Comparison of ENCODE assay signal across 8 mouse cellular contexts in genomic region chr13:46735219-46735807, GRCm38 (mm10). TPM values are rescaled to one million over a fixed set of nuclear protein-coding genes. Genes with fewer than 3 reads are reported as not detected.
DNase-seq lines count a peak whose midpoint lies in the region; ATAC-seq and TF ChIP-seq lines count a peak whose summit lies in the region.

No protein-coding gene starts in this region.

- DNase-seq in spleen, adult 2 months (ENCODE audit: low read depth in 1 of 2, low spot score in 2 of 2): no peak
- no peak for DNase-seq in spleen, postnatal 14 days (ENCODE audit: low spot score in 2 of 2)
- DNase-seq in left cerebral cortex, adult 9 months (ENCODE audit: low spot score in 2 of 2): no peak
- no peak for DNase-seq in urinary bladder, adult 2 months (ENCODE audit: low spot score)
- no peak for DNase-seq in urinary bladder, postnatal 4 days (ENCODE audit: low spot score in 2 of 2)

- peak overlapping the region; percentile 54; the same call in 1 of the 2 replicates for H3K9ac ChIP-seq in forebrain, embryonic 12.5 days
- H3K9ac ChIP-seq in limb, embryonic 15.5 days: peak overlapping the region; percentile 37; the same call in 1 of the 2 replicates
- peak overlapping the region; percentile 32; the same call in 1 of the 2 replicates for H3K9ac ChIP-seq in stomach, embryonic 14.5 days (replicated peaks; ENCODE audit: low read depth, low read length)

- H3K9me3 ChIP-seq in forebrain, embryonic 12.5 days: no peaks in the 10 kb centered on the region
- no peaks in the 10 kb centered on the region for H3K9me3 ChIP-seq in limb, embryonic 15.5 days
- no peaks in the 10 kb centered on the region for H3K9me3 ChIP-seq in stomach, embryonic 14.5 days (ENCODE audit: control insufficient read depth, low read depth, low read length)

- H3K36me3 ChIP-seq in spleen, adult 2 months (ENCODE audit: control insufficient read depth, insufficient read depth, low read length): no peaks in the 10 kb centered on the region
- H3K36me3 ChIP-seq in forebrain, embryonic 12.5 days (replicated peaks): no peaks in the 10 kb centered on the region
- no peaks in the 10 kb centered on the region for H3K36me3 ChIP-seq in limb, embryonic 15.5 days
- H3K36me3 ChIP-seq in stomach, embryonic 14.5 days (ENCODE audit: control insufficient read depth, insufficient read depth, low read length): no peaks in the 10 kb centered on the region

- peak overlapping the region; percentile 93 for H3K27ac ChIP-seq in spleen, adult 2 months (ENCODE audit: insufficient read depth, low read length)
- H3K27ac ChIP-seq in forebrain, embryonic 12.5 days: no peak overlapping the region
- H3K27ac ChIP-seq in limb, embryonic 15.5 days: no peak overlapping the region; the same call in 1 of the 2 replicates
- no peak overlapping the region for H3K27ac ChIP-seq in stomach, embryonic 14.5 days (ENCODE audit: low read length)

- H3K4me3 ChIP-seq in spleen, adult 2 months (ENCODE audit: extremely low read depth, insufficient read depth, insufficient read length): peak overlapping the region; percentile 56; the same call in 1 of the 2 replicates
- H3K4me3 ChIP-seq in forebrain, embryonic 12.5 days (replicated peaks): peak overlapping the region; percentile 42
- peak overlapping the region; percentile 50 for H3K4me3 ChIP-seq in limb, embryonic 15.5 days
- H3K4me3 ChIP-seq in stomach, embryonic 14.5 days (ENCODE audit: low read depth, low read length): peak overlapping the region; percentile 37

- peak overlapping the region; percentile 73 for H3K4me2 ChIP-seq in forebrain, embryonic 12.5 days
- peak overlapping the region; percentile 89 for H3K4me2 ChIP-seq in limb, embryonic 15.5 days
- H3K4me2 ChIP-seq in stomach, embryonic 14.5 days (replicated peaks; ENCODE audit: low read depth, low read length): peak overlapping the region; percentile 95

- no peak for TF ChIP-seq POLR2A in spleen, adult 2 months (IDR thresholded peaks at IDR 0.05; ENCODE audit: low read depth, low read length)

- 18% methylated on average over 11 of the region's 11 CpGs for WGBS in spleen, adult 2 months
- 44% methylated on average over 11 of the region's 11 CpGs for WGBS in forebrain, embryonic 12.5 days
- WGBS in limb, embryonic 15.5 days: 33% methylated on average over 11 of the region's 11 CpGs
- 34% methylated on average over 11 of the region's 11 CpGs for WGBS in stomach, embryonic 14.5 days

- peaks cover 5% of the 10 kb centered on the region; the same call in 1 of the 2 replicates for H3K4me1 ChIP-seq in spleen, adult 2 months (ENCODE audit: control insufficient read depth, insufficient read depth, insufficient read length)
- peaks cover 15% of the 10 kb centered on the region for H3K4me1 ChIP-seq in forebrain, embryonic 12.5 days
- H3K4me1 ChIP-seq in limb, embryonic 15.5 days: peaks cover 14% of the 10 kb centered on the region
- no peaks in the 10 kb centered on the region for H3K4me1 ChIP-seq in stomach, embryonic 14.5 days (ENCODE audit: control insufficient read depth, insufficient read depth, low read length)

- no peak for TF ChIP-seq CTCF in spleen, adult 2 months (IDR thresholded peaks at IDR 0.05; ENCODE audit: extremely low read depth, insufficient read depth, insufficient read length, insufficient replicate concordance)

- no peak for ATAC-seq in forebrain, embryonic 12.5 days (ENCODE audit: low FRiP score)
- no peak for ATAC-seq in limb, embryonic 15.5 days (ENCODE audit: insufficient number of reproducible peaks, low FRiP score, low TSS enrichment, low read depth)
- ATAC-seq in stomach, embryonic 14.5 days (ENCODE audit: insufficient number of reproducible peaks, insufficient read depth, low FRiP score, low read depth): no peak

- no peaks in the 10 kb centered on the region for H3K27me3 ChIP-seq in spleen, adult 2 months (ENCODE audit: control insufficient read depth, insufficient read depth, low read length)
- H3K27me3 ChIP-seq in forebrain, embryonic 12.5 days: peaks cover 15% of the 10 kb centered on the region
- H3K27me3 ChIP-seq in limb, embryonic 15.5 days: no peaks in the 10 kb centered on the region
- H3K27me3 ChIP-seq in stomach, embryonic 14.5 days (ENCODE audit: control insufficient read depth, insufficient read depth, low read length): no peaks in the 10 kb centered on the region

RNA-seq across cellular contexts. Expression of gene Nup153, which starts 7.6 kb away (rescaled TPM):
- polyA plus RNA-seq in spleen, adult 2 months (2012; rRNA removed): 63.8 and 70.8 TPM in 2 replicates
- 43.7 and 48.6 TPM in 2 replicates for polyA plus RNA-seq in forebrain, embryonic 12.5 days (2016; fragmentation: Nextera tagmentation; extraction: Ambion mirVana)
- 15.7 and 19.4 TPM in 2 replicates for polyA plus RNA-seq in limb, embryonic 15.5 days (2015; fragmentation: Nextera tagmentation; extraction: Ambion mirVana)
- polyA plus RNA-seq in stomach, embryonic 14.5 days (2014; fragmentation: Nextera tagmentation; extraction: Ambion mirVana): 36.2 and 38.0 TPM in 2 replicates
- polyA plus RNA-seq in urinary bladder, adult 2 months (2012; rRNA removed): 31.2 and 36.7 TPM in 2 replicates
